Mouse (Mus musculus): Measurements from ENCODE around the gene Gm5105. TPM values are rescaled to one million over a fixed set of nuclear protein-coding genes. Genes with fewer than 3 reads are reported as not detected.
A peak's percentile ranks its signal among the peaks of the same experiment; 100 is the strongest.

Gm5105 gene
- polyA plus RNA-seq, 1 experiment from 2014 or later = 0.31 TPM

- Histone ChIP-seq H3K9me3 (ENCODE audit: control insufficient read depth, low read length) (no peaks in the 10 kb centered on the region), H3K4me2 (ENCODE audit: low read length) (no peak overlapping the region), H3K36me3 (ENCODE audit: control insufficient read depth, insufficient read depth, low read length) (no peaks in the 10 kb centered on the region), H3K27me3 (replicated peaks; ENCODE audit: control insufficient read depth, insufficient read depth, low read length) (no peaks in the 10 kb centered on the region), H3K4me1 (replicated peaks; ENCODE audit: control insufficient read depth, insufficient read depth, low read length) (no peaks in the 10 kb centered on the region), H3K4me3 (ENCODE audit: low read depth, low read length) (no peak overlapping the region), H3K27ac (ENCODE audit: low read depth) (no peak overlapping the region), H3K9ac (ENCODE audit: low read length) (no peak overlapping the region)
- peak; percentile 48 for DNase-seq (ENCODE audit: low spot score)
- ATAC-seq (replicated peaks; ENCODE audit: low FRiP score, low TSS enrichment, low read depth) = no peak
- 85% methylated on average over 19 of the region's 19 CpGs for WGBS
These were observed 29.3 kb upstream of the Gm5105 start for GRCm38 (mm10) chr3:138096263-138097028.

- H3K36me3 ChIP-seq (ENCODE audit: control insufficient read depth, insufficient read depth, low read length) = no peaks in the 10 kb centered on the region
- 71% methylated on average over 10 of the region's 10 CpGs for WGBS
- no peak for DNase-seq (ENCODE audit: low spot score)
These were observed 28.5 kb upstream of the Gm5105 start for GRCm38 (mm10) chr3:138095718-138096117.

GRCm38 (mm10) chr3:138095301-138095700, 28.1 kb upstream of the Gm5105 start:
- no peaks in the 10 kb centered on the region for H3K4me1 ChIP-seq (replicated peaks; ENCODE audit: control insufficient read depth, insufficient read depth, low read length)
- H3K27ac ChIP-seq (ENCODE audit: low read depth) = no peak overlapping the region
- H3K36me3 ChIP-seq (ENCODE audit: control insufficient read depth, insufficient read depth, low read length) = no peaks in the 10 kb centered on the region
- DNase-seq (ENCODE audit: low spot score) (peak; percentile 38), ATAC-seq (replicated peaks; ENCODE audit: low FRiP score, low TSS enrichment, low read depth) (no peak)
- H3K27me3 ChIP-seq (replicated peaks; ENCODE audit: control insufficient read depth, insufficient read depth, low read length) = no peaks in the 10 kb centered on the region
- H3K4me2 ChIP-seq (ENCODE audit: low read length) = no peak overlapping the region
- 76% methylated on average over 3 of the region's 3 CpGs for whole genome bisulfite sequencing
- no peak overlapping the region for H3K9ac ChIP-seq (ENCODE audit: low read length)
- H3K4me3 ChIP-seq (ENCODE audit: low read depth, low read length) = no peak overlapping the region
- no peaks in the 10 kb centered on the region for H3K9me3 ChIP-seq (ENCODE audit: control insufficient read depth, low read length)

More at GRCm38 (mm10) chr3:138095718-138096117, 28.5 kb upstream of the Gm5105 start:
- Histone ChIP-seq H3K9me3 (ENCODE audit: control insufficient read depth, low read length) (no peaks in the 10 kb centered on the region), H3K9ac (ENCODE audit: low read length) (no peak overlapping the region), H3K27ac (ENCODE audit: low read depth) (no peak overlapping the region), H3K4me3 (ENCODE audit: low read depth, low read length) (no peak overlapping the region), H3K4me1 (replicated peaks; ENCODE audit: control insufficient read depth, insufficient read depth, low read length) (no peaks in the 10 kb centered on the region), H3K4me2 (ENCODE audit: low read length) (no peak overlapping the region), H3K27me3 (replicated peaks; ENCODE audit: control insufficient read depth, insufficient read depth, low read length) (no peaks in the 10 kb centered on the region)
- ATAC-seq (replicated peaks; ENCODE audit: low FRiP score, low TSS enrichment, low read depth) = no peak

- H3K27ac ChIP-seq (ENCODE audit: low read depth) = no peak overlapping the region
- no peak overlapping the region for H3K4me2 ChIP-seq (ENCODE audit: low read length)
- no peak for ATAC-seq (replicated peaks; ENCODE audit: low FRiP score, low TSS enrichment, low read depth)
- H3K9me3 ChIP-seq (ENCODE audit: control insufficient read depth, low read length) = no peaks in the 10 kb centered on the region
- H3K4me1 ChIP-seq (replicated peaks; ENCODE audit: control insufficient read depth, insufficient read depth, low read length) = no peaks in the 10 kb centered on the region
- H3K4me3 ChIP-seq (ENCODE audit: low read depth, low read length) = no peak overlapping the region
- 84% methylated on average over 4 of the region's 4 CpGs for WGBS
- no peaks in the 10 kb centered on the region for H3K36me3 ChIP-seq (ENCODE audit: control insufficient read depth, insufficient read depth, low read length)
- H3K9ac ChIP-seq (ENCODE audit: low read length) = no peak overlapping the region
- DNase-seq (ENCODE audit: low spot score) = no peak
- no peaks in the 10 kb centered on the region for H3K27me3 ChIP-seq (replicated peaks; ENCODE audit: control insufficient read depth, insufficient read depth, low read length)
These were observed 16.7 kb upstream of the Gm5105 start for GRCm38 (mm10) chr3:138083896-138084295.

- 94% methylated on average over 1 of the region's 1 CpGs for WGBS
- ATAC-seq (replicated peaks; ENCODE audit: low FRiP score, low TSS enrichment, low read depth) (no peak), DNase-seq (ENCODE audit: low spot score) (no peak)
- Histone ChIP-seq H3K9ac (ENCODE audit: low read length) (no peak overlapping the region), H3K36me3 (ENCODE audit: control insufficient read depth, insufficient read depth, low read length) (no peaks in the 10 kb centered on the region), H3K27ac (ENCODE audit: low read depth) (no peak overlapping the region), H3K4me3 (ENCODE audit: low read depth, low read length) (no peak overlapping the region), H3K27me3 (replicated peaks; ENCODE audit: control insufficient read depth, insufficient read depth, low read length) (no peaks in the 10 kb centered on the region), H3K4me2 (ENCODE audit: low read length) (no peak overlapping the region), H3K4me1 (replicated peaks; ENCODE audit: control insufficient read depth, insufficient read depth, low read length) (no peaks in the 10 kb centered on the region), H3K9me3 (ENCODE audit: control insufficient read depth, low read length) (no peaks in the 10 kb centered on the region)
These were observed 16.0 kb upstream of the Gm5105 start for GRCm38 (mm10) chr3:138083073-138083637.

- no peak overlapping the region for H3K4me3 ChIP-seq (ENCODE audit: low read depth, low read length)
- no peak for ATAC-seq (replicated peaks; ENCODE audit: low FRiP score, low TSS enrichment, low read depth)
- H3K9me3 ChIP-seq (ENCODE audit: control insufficient read depth, low read length) = no peaks in the 10 kb centered on the region
- H3K27me3 ChIP-seq (replicated peaks; ENCODE audit: control insufficient read depth, insufficient read depth, low read length) = no peaks in the 10 kb centered on the region
- H3K27ac ChIP-seq (ENCODE audit: low read depth) = no peak overlapping the region
- WGBS = 68% methylated on average over 1 of the region's 1 CpGs
- no peaks in the 10 kb centered on the region for H3K36me3 ChIP-seq (ENCODE audit: control insufficient read depth, insufficient read depth, low read length)
- DNase-seq (ENCODE audit: low spot score) = no peak
- no peaks in the 10 kb centered on the region for H3K4me1 ChIP-seq (replicated peaks; ENCODE audit: control insufficient read depth, insufficient read depth, low read length)
- no peak overlapping the region for H3K4me2 ChIP-seq (ENCODE audit: low read length)
- no peak overlapping the region for H3K9ac ChIP-seq (ENCODE audit: low read length)
These were observed 11.5 kb upstream of the Gm5105 start for GRCm38 (mm10) chr3:138078701-138079100.

GRCm38 (mm10) chr3:138077476-138078340, 10.5 kb upstream of the Gm5105 start:
- Histone ChIP-seq H3K27me3 (replicated peaks; ENCODE audit: control insufficient read depth, insufficient read depth, low read length) (no peaks in the 10 kb centered on the region), H3K4me1 (replicated peaks; ENCODE audit: control insufficient read depth, insufficient read depth, low read length) (no peaks in the 10 kb centered on the region), H3K4me2 (ENCODE audit: low read length) (no peak overlapping the region), H3K9me3 (ENCODE audit: control insufficient read depth, low read length) (no peaks in the 10 kb centered on the region), H3K4me3 (ENCODE audit: low read depth, low read length) (no peak overlapping the region), H3K36me3 (ENCODE audit: control insufficient read depth, insufficient read depth, low read length) (no peaks in the 10 kb centered on the region), H3K27ac (ENCODE audit: low read depth) (no peak overlapping the region), H3K9ac (ENCODE audit: low read length) (no peak overlapping the region)
- ATAC-seq (replicated peaks; ENCODE audit: low FRiP score, low TSS enrichment, low read depth) (no peak), DNase-seq (ENCODE audit: low spot score) (no peak)
- 70% methylated on average over 11 of the region's 11 CpGs for WGBS

- Histone ChIP-seq H3K4me2 (ENCODE audit: low read length) (no peak overlapping the region), H3K4me1 (replicated peaks; ENCODE audit: control insufficient read depth, insufficient read depth, low read length) (no peaks in the 10 kb centered on the region), H3K27ac (ENCODE audit: low read depth) (no peak overlapping the region), H3K36me3 (ENCODE audit: control insufficient read depth, insufficient read depth, low read length) (no peaks in the 10 kb centered on the region), H3K9ac (ENCODE audit: low read length) (no peak overlapping the region), H3K9me3 (ENCODE audit: control insufficient read depth, low read length) (no peaks in the 10 kb centered on the region), H3K27me3 (replicated peaks; ENCODE audit: control insufficient read depth, insufficient read depth, low read length) (no peaks in the 10 kb centered on the region), H3K4me3 (ENCODE audit: low read depth, low read length) (no peak overlapping the region)
- ATAC-seq (replicated peaks; ENCODE audit: low FRiP score, low TSS enrichment, low read depth) (no peak), DNase-seq (ENCODE audit: low spot score) (no peak)
- 72% methylated on average over 8 of the region's 8 CpGs for WGBS
These were observed 8.0 kb upstream of the Gm5105 start for GRCm38 (mm10) chr3:138075209-138075608.
